Mouse (Mus musculus) myocyte (in vitro differentiated cells): Measurements from ENCODE around the gene Ttc33.

ENCODE experiments used
- CEBPB ChIP-seq: IDR thresholded peaks from 2 replicates; pipeline ENCODE4 v1.6.1; 2011; ENCODE audit warnings: mild to moderate bottlenecking, moderate library complexity; ENCODE audit not compliant: poor library complexity, insufficient read depth, severe bottlenecking
- E2F4 ChIP-seq: IDR thresholded peaks from one replicate; pipeline ENCODE4 v1.6.1; 2011; ENCODE audit warnings: mild to moderate bottlenecking, control low read depth, moderate library complexity; ENCODE audit not compliant: insufficient read depth
- MAX ChIP-seq: IDR thresholded peaks from one replicate; pipeline ENCODE4 v1.6.1; 2011; ENCODE audit warnings: low read depth, mild to moderate bottlenecking, control low read depth
- MYOG ChIP-seq, 3 experiments: IDR thresholded peaks; one replicate each; pipeline ENCODE4 v1.6.1; 2011; ENCODE audit warnings: control low read depth in 2 of 3, low read depth in 2 of 3, mild to moderate bottlenecking in 2 of 3; ENCODE audit not compliant: insufficient read length in 2 of 3, control insufficient read depth in 1 of 3, insufficient read depth in 1 of 3
- POLR2A ChIP-seq: IDR thresholded peaks from one replicate; pipeline ENCODE4 v1.6.1; 2011; ENCODE audit warnings: low read depth, mild to moderate bottlenecking, control low read depth, moderate library complexity; ENCODE audit not compliant: insufficient read length
- POLR2AphosphoS2 ChIP-seq: IDR thresholded peaks from one replicate; pipeline ENCODE4 v1.6.1; 2011; ENCODE audit warnings: low read depth, control low read depth; ENCODE audit not compliant: insufficient read length
- REST ChIP-seq: IDR thresholded peaks from one replicate; pipeline ENCODE4 v1.6.1; 2011; ENCODE audit warnings: mild to moderate bottlenecking, control low read depth, moderate library complexity; ENCODE audit not compliant: insufficient read depth, insufficient read length
- SRF ChIP-seq: IDR thresholded peaks from one replicate; pipeline ENCODE4 v1.6.1; 2011; ENCODE audit warnings: low read depth; ENCODE audit not compliant: control insufficient read depth, insufficient read length
- TCF12 ChIP-seq: IDR thresholded peaks from one replicate; pipeline ENCODE4 v1.6.1; 2011; ENCODE audit warnings: mild to moderate bottlenecking, control low read depth; ENCODE audit not compliant: poor library complexity, insufficient read depth, severe bottlenecking
- TCF3 ChIP-seq: IDR thresholded peaks from one replicate; pipeline ENCODE4 v1.6.1; 2011; ENCODE audit warnings: low read depth, control low read depth; ENCODE audit not compliant: insufficient read length
- USF1 ChIP-seq: IDR thresholded peaks from one replicate; pipeline ENCODE4 v1.6.1; 2011; ENCODE audit warnings: low read depth, mild to moderate bottlenecking, control low read depth, moderate library complexity

DNA sequence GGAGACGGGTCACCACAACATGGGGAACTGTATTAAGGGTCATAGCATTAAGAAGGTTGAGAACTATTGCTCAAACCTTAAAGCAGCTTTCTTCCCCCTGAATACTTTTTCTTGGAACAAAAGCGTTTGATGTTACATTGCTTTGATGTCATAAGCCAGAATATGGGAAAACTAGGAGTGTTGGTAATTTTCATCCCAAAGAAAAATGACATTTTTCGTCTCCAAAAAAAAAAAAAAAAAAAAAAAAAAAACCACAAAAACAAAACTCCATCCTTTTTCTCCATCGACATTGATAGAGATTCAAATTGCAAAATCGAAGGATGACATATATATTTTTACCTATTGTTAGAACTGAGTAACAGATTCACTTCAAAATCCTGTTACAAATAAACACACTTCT is 42.6 kb upstream of the Ttc33 start:
- no peak for TF ChIP-seq POLR2A
- no peak for TF ChIP-seq MAX
- no peak for TF ChIP-seq POLR2AphosphoS2
- TF ChIP-seq TCF12 = no peak
- TF ChIP-seq USF1 = no peak
- TF ChIP-seq E2F4 = no peak
- TF ChIP-seq MYOG (IDR thresholded peaks at IDR 0.05; ENCODE audit: control insufficient read depth in 1 of 3, insufficient read depth in 1 of 3, insufficient read length in 2 of 3, low read depth in 2 of 3) = no peak
- no peak for TF ChIP-seq TCF3
- no peak for TF ChIP-seq REST
- TF ChIP-seq CEBPB = no peak
- TF ChIP-seq SRF = no peak
